ENCODE assay signal across 7 mouse cellular contexts in the genomic region with DNA sequence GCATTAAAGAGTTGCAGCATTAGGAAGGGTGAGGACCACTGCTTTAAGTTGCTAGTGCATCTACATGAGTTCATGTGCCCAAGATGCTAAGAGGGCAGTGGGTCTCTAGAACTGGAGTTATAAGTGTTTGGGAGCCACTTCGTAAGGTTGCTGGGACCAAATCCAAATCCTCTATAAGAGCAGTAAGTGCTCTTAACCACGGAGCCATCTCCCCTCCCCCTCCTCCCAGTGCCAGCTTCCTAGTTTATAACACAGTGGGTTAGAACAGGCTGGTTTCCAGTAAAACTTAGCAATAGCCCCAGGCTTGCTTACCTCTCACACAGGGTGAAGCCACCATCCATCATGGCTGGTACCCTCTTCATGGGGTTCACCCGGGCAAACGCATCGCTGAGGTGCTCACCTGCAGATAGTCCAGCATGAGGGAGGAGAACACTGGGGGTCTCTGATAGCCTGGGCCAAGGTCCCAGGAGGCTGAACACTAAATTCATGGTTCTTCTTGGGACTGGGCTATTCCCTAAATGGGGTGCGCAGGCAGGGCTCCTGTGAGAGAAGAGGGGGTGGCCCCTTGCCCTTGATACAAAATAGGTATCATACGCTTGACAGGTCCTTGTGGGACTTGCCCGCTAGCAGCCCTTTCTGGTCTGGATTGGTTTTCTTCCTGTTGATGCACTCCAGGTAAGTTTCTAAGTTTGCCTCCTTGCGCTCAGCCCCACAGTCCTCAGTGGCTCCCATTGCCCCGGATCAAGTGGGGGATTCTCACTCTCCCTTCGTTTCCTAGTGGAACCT. TPM values are rescaled to one million over a fixed set of nuclear protein-coding genes. Genes with fewer than 3 reads are reported as not detected.
DNase-seq lines count a peak whose midpoint lies in the region; ATAC-seq lines count a peak whose summit lies in the region.

No protein-coding gene starts in this region.

- no peak for ATAC-seq in embryonic facial prominence, embryonic 13.5 days (ENCODE audit: insufficient number of reproducible peaks, insufficient read depth, low FRiP score, low TSS enrichment, low read depth)
- 0 out of 2 replicates have a peak, but pooled peaks have one; percentile 12 for ATAC-seq in kidney, embryonic 15.5 days (replicated peaks; ENCODE audit: low FRiP score)
- no peak for ATAC-seq in monocyte, adult 5-6 weeks (replicated peaks; ENCODE audit: insufficient number of reproducible peaks, low FRiP score, low TSS enrichment, poor library complexity, severe bottlenecking)

- 41% methylated on average over 11 of the region's 11 CpGs for WGBS in embryonic facial prominence, embryonic 13.5 days
- 47% methylated on average over 11 of the region's 11 CpGs for WGBS in kidney, embryonic 15.5 days

- no peaks in the 10 kb centered on the region for H3K36me3 ChIP-seq in embryonic facial prominence, embryonic 13.5 days
- no peaks in the 10 kb centered on the region for H3K36me3 ChIP-seq in kidney, embryonic 15.5 days

- H3K9ac ChIP-seq in embryonic facial prominence, embryonic 13.5 days: peak overlapping the region; percentile 73
- no peak overlapping the region for H3K9ac ChIP-seq in kidney, embryonic 15.5 days

- peaks cover 9% of the 10 kb centered on the region for H3K27me3 ChIP-seq in embryonic facial prominence, embryonic 13.5 days
- H3K27me3 ChIP-seq in kidney, embryonic 15.5 days: peaks cover 11% of the 10 kb centered on the region; the same call in 1 of the 2 replicates

- peak overlapping the region; percentile 52 for H3K4me3 ChIP-seq in embryonic facial prominence, embryonic 13.5 days
- peak overlapping the region; percentile 49 for H3K4me3 ChIP-seq in kidney, embryonic 15.5 days (replicated peaks)

- peaks cover 24% of the 10 kb centered on the region for H3K4me1 ChIP-seq in embryonic facial prominence, embryonic 13.5 days
- H3K4me1 ChIP-seq in kidney, embryonic 15.5 days: peaks cover 28% of the 10 kb centered on the region

- H3K9me3 ChIP-seq in embryonic facial prominence, embryonic 13.5 days: no peaks in the 10 kb centered on the region
- H3K9me3 ChIP-seq in kidney, embryonic 15.5 days (replicated peaks): no peaks in the 10 kb centered on the region

- peak; percentile 50 for DNase-seq in cerebellum, adult 9-11 months
- DNase-seq in lung, postnatal 36 days: peak; percentile 74
- no peak for DNase-seq in layer of hippocampus, adult 11-12 months (ENCODE audit: low spot score)
- DNase-seq in adrenal gland, postnatal 10 days: no peak

- no peak overlapping the region for H3K27ac ChIP-seq in embryonic facial prominence, embryonic 13.5 days
- no peak overlapping the region for H3K27ac ChIP-seq in kidney, embryonic 15.5 days

- H3K4me2 ChIP-seq in embryonic facial prominence, embryonic 13.5 days: peak overlapping the region; percentile 84
- peak overlapping the region; percentile 85 for H3K4me2 ChIP-seq in kidney, embryonic 15.5 days

RNA-seq across cellular contexts. Expression of gene Gstt1, which starts 1.5 kb away (rescaled TPM):
- polyA plus RNA-seq in embryonic facial prominence, embryonic 13.5 days (2015; fragmentation: Nextera tagmentation; extraction: Ambion mirVana): 9.9 and 17.6 TPM in 2 replicates
- 12.6 and 15.8 TPM in 2 replicates for polyA plus RNA-seq in kidney, embryonic 15.5 days (2015; fragmentation: Nextera tagmentation; extraction: Ambion mirVana)
- 2.1 TPM in 1 of 3 replicates, not detected in the others for total RNA-seq in monocyte, adult 5-6 weeks (2017)
- 10 to 100 TPM; 60.2 to 60.4 TPM for total RNA-seq in adrenal gland, postnatal 10 days (2021)

RNA-seq across cellular contexts. Expression of gene Gstt3, which starts 15.7 kb away (rescaled TPM):
- polyA plus RNA-seq in embryonic facial prominence, embryonic 13.5 days (2015; fragmentation: Nextera tagmentation; extraction: Ambion mirVana): 11.8 and 16.7 TPM in 2 replicates
- polyA plus RNA-seq in kidney, embryonic 15.5 days (2015; fragmentation: Nextera tagmentation; extraction: Ambion mirVana): 42.2 and 43.8 TPM in 2 replicates
- total RNA-seq in monocyte, adult 5-6 weeks (2017): 1.1 to 2.1 TPM (median 1.9 TPM) in 3 replicates
- 10 to 100 TPM; 18.7 to 21.5 TPM for total RNA-seq in adrenal gland, postnatal 10 days (2021)

RNA-seq across cellular contexts. Expression of gene Gm20441, which starts 16.2 kb away (rescaled TPM):
- polyA plus RNA-seq in embryonic facial prominence, embryonic 13.5 days (2015; fragmentation: Nextera tagmentation; extraction: Ambion mirVana): not detected in 2 replicates
- polyA plus RNA-seq in kidney, embryonic 15.5 days (2015; fragmentation: Nextera tagmentation; extraction: Ambion mirVana): 0.40 TPM in 1 of 2 replicates, not detected in the other
- total RNA-seq in monocyte, adult 5-6 weeks (2017): not detected in 3 replicates
- not detected for total RNA-seq in adrenal gland, postnatal 10 days (2021)

RNA-seq across cellular contexts. Expression of gene Ddt, which starts 23.7 kb away (rescaled TPM):
- polyA plus RNA-seq in embryonic facial prominence, embryonic 13.5 days (2015; fragmentation: Nextera tagmentation; extraction: Ambion mirVana): 77.3 and 79.2 TPM in 2 replicates
- 81.8 and 84.2 TPM in 2 replicates for polyA plus RNA-seq in kidney, embryonic 15.5 days (2015; fragmentation: Nextera tagmentation; extraction: Ambion mirVana)
- total RNA-seq in monocyte, adult 5-6 weeks (2017): 13.5 to 18.8 TPM (median 16.8 TPM) in 3 replicates
- 100 to 1,000 TPM; 173 to 204 TPM for total RNA-seq in adrenal gland, postnatal 10 days (2021)

RNA-seq across cellular contexts. Expression of gene Gstt4, which starts 25.4 kb away (rescaled TPM):
- not detected in 2 replicates for polyA plus RNA-seq in embryonic facial prominence, embryonic 13.5 days (2015; fragmentation: Nextera tagmentation; extraction: Ambion mirVana)
- polyA plus RNA-seq in kidney, embryonic 15.5 days (2015; fragmentation: Nextera tagmentation; extraction: Ambion mirVana): not detected in 2 replicates
- total RNA-seq in monocyte, adult 5-6 weeks (2017): 0.49 TPM in 1 of 3 replicates, not detected in the others
- total RNA-seq in adrenal gland, postnatal 10 days (2021): 1 to 10 TPM in 1 of 2 experiments, under 1 TPM in 1; 0.36 to 1.0 TPM

Comparison
In these comparisons a context has a peak if more than half of its experiments do, and no peak if none do; other contexts are left out.
1. DNase-seq: peak in cerebellum, adult 9-11 months (single experiment) and lung, postnatal 36 days (single experiment); none in layer of hippocampus, adult 11-12 months (single experiment) and adrenal gland, postnatal 10 days (single experiment).
2. RNA of gene Gstt1, which starts 1.5 kb away (total RNA-seq): 60.2 to 60.4 TPM in adrenal gland, postnatal 10 days; 2.1 TPM in monocyte, adult 5-6 weeks; every median in the first group is over 10 times any median in the second.